Mouse (Mus musculus) limb, embryonic 13.5 days (tissue): ENCODE measurements around the gene Gm16253. TPM values are rescaled to one million over a fixed set of nuclear protein-coding genes. Genes with fewer than 3 reads are reported as not detected.

Experiments
- ATAC-seq: fragments of 200-750 bp; cut with Nextera tagmentation; 2 replicates; pipeline ENCODE4 v1.8.0; 2017; ENCODE audit warnings: low read depth, moderate number of reproducible peaks, moderate TSS enrichment; ENCODE audit not compliant: low FRiP score
- H3K27ac ChIP-seq: fragments of 300-500 bp; sonication (generic); 2 replicates; pipeline ENCODE4 v1.5.1; 2015; ENCODE audit warnings: inconsistent platforms, mild to moderate bottlenecking, moderate library complexity
- H3K27me3 ChIP-seq: fragments of 300-500 bp; sonication (generic); 2 replicates; pipeline ENCODE4 v1.6.1; 2015; ENCODE audit warnings: mild to moderate bottlenecking, inconsistent platforms
- H3K36me3 ChIP-seq: fragments of 300-500 bp; sonication (generic); 2 replicates; pipeline ENCODE4 v1.6.1; 2015; ENCODE audit warnings: inconsistent platforms, mild to moderate bottlenecking, moderate library complexity
- H3K4me1 ChIP-seq: fragments of 300-500 bp; sonication (generic); 2 replicates; pipeline ENCODE4 v1.6.1; 2015; ENCODE audit warnings: inconsistent platforms
- H3K4me2 ChIP-seq: fragments of 300-500 bp; sonication (generic); replicated peaks from 2 replicates; pipeline ENCODE4 v1.6.1; 2015; ENCODE audit warnings: inconsistent platforms, mild to moderate bottlenecking, moderate library complexity
- H3K4me3 ChIP-seq: fragments of 300-500 bp; sonication (generic); 2 replicates; pipeline ENCODE4 v1.5.1; 2015; ENCODE audit warnings: moderate library complexity, mild to moderate bottlenecking, inconsistent platforms
- H3K9ac ChIP-seq: fragments of 300-500 bp; sonication (generic); 2 replicates; pipeline ENCODE4 v1.6.1; 2015; ENCODE audit warnings: mild to moderate bottlenecking, inconsistent platforms
- H3K9me3 ChIP-seq: fragments of 300-500 bp; sonication (generic); 2 replicates; pipeline ENCODE4 v1.6.1; 2016; ENCODE audit warnings: inconsistent platforms
- WGBS: fragments of 180-500 bp; shearing (Covaris S2); methylation state at CpG from one replicate; pipeline ENCODE4 v1.1.7; 2015; 5-methylcytosine and 5-hydroxymethylcytosine counted together
- polyA plus RNA-seq: library from polyadenylated mRNA; unstranded; fragments of >200 nt; fragmentation: Nextera tagmentation; extraction: Ambion mirVana; gene quantifications from 2 replicates; pipeline ENCODE4 v1.2.1, GENCODE M21; 2015

Gene Gm16253
- polyA plus RNA-seq, 1 experiment from 2014 or later = 1.5 TPM

DNA sequence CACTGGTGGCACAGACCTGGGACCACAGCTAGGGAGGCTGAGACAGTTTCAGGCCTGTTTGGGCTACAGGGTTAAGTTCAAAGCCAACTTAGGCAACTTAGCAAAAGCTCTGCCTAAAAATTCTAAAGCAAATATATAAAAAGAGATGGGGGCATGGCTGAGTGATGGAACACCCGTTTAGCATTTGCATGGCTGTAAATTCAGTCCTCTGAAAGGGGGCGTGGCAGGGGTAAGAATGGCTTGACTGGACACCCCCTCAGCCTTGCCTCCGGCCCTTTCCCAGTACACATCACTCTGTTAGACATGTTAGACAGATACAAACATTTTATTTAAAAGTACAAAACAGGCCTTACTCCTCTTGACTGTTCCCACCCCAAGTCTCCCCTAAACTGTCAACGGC is 782 bp downstream of the Gm16253 start:
- H3K9me3 ChIP-seq = no peaks in the 10 kb centered on the region
- WGBS = 78% methylated on average over 4 of the region's 4 CpGs
- peak overlapping the region; percentile 69; the same call in 1 of the 2 replicates for H3K27ac ChIP-seq
- no peak overlapping the region; the same call in 1 of the 2 replicates for H3K4me2 ChIP-seq
- no peak for ATAC-seq
- no peak overlapping the region for H3K4me3 ChIP-seq
- H3K4me1 ChIP-seq = peaks cover 28% of the 10 kb centered on the region
- no peaks in the 10 kb centered on the region for H3K27me3 ChIP-seq
- peak overlapping the region; percentile 10; the same call in 1 of the 2 replicates for H3K9ac ChIP-seq
- H3K36me3 ChIP-seq = peaks cover 4% of the 10 kb centered on the region; the same call in 1 of the 2 replicates

DNA sequence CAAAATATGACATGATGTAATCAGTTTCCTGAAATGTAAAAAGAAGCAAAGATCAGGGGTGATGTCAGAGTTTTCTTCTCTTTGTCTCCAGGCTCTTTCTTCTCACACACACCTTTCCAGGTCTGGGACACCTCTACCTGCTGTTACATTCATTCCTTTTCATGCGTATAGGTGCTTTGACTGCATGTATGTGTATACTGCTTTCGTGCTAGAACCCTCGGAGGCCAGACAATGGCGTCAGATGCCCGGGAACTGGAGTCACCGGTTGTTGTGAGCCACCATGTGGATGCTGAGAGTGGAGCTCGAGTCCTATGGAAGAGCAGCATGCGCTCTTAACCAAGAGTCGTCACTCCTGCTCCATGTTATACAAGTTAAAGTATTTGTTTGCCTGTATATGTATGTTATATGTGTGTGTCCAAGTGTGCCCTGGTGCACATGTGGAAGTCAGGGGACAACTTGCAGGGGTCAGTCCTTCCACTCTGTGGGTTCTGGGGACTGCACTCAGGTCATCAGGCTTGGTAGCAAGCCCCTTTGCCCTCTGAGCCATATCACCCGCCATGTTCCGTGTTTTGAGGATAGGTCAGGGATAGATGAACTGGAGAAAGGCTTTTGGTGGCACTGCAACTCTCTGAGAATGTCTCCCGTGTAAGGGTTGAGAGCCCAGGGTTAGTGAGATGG is 1.9 kb downstream of the Gm16253 start:
- H3K27ac ChIP-seq = no peak overlapping the region
- no peak for ATAC-seq

DNA sequence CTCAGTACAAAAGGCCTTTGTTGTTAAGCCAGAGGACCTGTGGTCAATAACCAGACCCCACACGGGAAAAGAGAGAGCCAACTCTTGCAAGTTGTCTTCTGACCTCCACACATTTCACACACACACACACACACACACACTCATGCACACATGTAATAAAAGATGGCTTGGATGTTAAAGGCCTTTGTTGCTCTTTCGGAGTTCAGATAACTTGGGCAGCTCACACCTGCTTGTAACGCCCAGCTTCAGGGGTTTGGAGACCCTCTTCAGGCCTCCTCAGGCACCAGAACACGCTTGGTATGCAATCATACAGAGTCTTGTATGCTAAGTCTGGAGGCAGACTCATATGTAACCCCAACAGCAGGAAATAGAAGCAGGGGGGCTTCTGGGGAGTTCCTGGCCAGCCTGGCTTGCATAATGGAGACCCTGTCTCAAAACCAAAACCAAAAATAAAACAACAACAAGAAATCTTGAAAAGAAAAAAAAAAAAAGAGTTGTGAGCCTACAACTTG is 2.5 kb downstream of the Gm16253 start:
- no peak overlapping the region for H3K27ac ChIP-seq
- H3K9me3 ChIP-seq = no peaks in the 10 kb centered on the region
- ATAC-seq = no peak
- H3K4me3 ChIP-seq = no peak overlapping the region
- H3K4me2 ChIP-seq = no peak overlapping the region
- peaks cover 4% of the 10 kb centered on the region; the same call in 1 of the 2 replicates for H3K36me3 ChIP-seq
- H3K4me1 ChIP-seq = peaks cover 28% of the 10 kb centered on the region
- no peaks in the 10 kb centered on the region for H3K27me3 ChIP-seq
- H3K9ac ChIP-seq = no peak overlapping the region
- WGBS = 63% methylated on average over 4 of the region's 4 CpGs

More for the DNA sequence above, 1.9 kb downstream of the Gm16253 start:
- Histone ChIP-seq H3K36me3 (peaks cover 4% of the 10 kb centered on the region; the same call in 1 of the 2 replicates), H3K9ac (no peak overlapping the region), H3K4me1 (peaks cover 28% of the 10 kb centered on the region), H3K9me3 (no peaks in the 10 kb centered on the region), H3K4me3 (no peak overlapping the region), H3K27me3 (no peaks in the 10 kb centered on the region), H3K4me2 (no peak overlapping the region)
- WGBS = 84% methylated on average over 12 of the region's 12 CpGs

DNA sequence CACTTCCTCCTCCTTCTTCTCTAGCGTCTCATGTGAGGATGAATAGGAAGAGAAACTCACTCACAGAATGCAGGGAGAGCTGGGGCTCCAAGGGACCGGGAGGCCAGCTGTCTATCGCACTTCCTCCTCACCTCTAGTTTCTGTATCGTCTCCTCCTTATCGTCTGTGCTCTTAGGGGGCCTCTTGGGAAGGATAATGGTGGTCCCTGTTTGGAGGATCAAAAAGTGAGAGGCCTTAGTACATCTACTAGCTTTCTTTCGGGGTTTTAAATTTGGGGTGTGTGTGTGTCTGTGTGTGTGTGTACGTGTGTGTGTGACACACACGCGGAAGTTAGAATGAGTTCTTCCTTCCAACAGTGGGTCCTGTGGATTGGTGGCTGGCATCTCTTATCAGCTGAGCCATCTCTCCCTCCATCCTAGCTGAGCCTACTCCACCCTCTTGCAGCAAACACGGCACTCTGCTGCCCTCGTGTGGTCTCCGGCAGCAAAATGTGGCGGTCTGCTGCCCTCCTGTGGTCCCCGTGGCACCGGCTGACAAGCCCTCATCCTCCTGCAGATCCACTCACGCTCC is 3.2 kb downstream of the Gm16253 start:
- H3K4me1 ChIP-seq = peaks cover 28% of the 10 kb centered on the region
- ATAC-seq = peak; percentile 60
- H3K4me3 ChIP-seq = peak overlapping the region; percentile 34
- H3K9ac ChIP-seq = peak overlapping the region; percentile 62
- H3K4me2 ChIP-seq = peak overlapping the region; percentile 66
- H3K27ac ChIP-seq = no peak overlapping the region
- peaks cover 4% of the 10 kb centered on the region; the same call in 1 of the 2 replicates for H3K36me3 ChIP-seq
- no peaks in the 10 kb centered on the region for H3K9me3 ChIP-seq
- 10% methylated on average over 16 of the region's 16 CpGs for WGBS
- H3K27me3 ChIP-seq = no peaks in the 10 kb centered on the region

DNA sequence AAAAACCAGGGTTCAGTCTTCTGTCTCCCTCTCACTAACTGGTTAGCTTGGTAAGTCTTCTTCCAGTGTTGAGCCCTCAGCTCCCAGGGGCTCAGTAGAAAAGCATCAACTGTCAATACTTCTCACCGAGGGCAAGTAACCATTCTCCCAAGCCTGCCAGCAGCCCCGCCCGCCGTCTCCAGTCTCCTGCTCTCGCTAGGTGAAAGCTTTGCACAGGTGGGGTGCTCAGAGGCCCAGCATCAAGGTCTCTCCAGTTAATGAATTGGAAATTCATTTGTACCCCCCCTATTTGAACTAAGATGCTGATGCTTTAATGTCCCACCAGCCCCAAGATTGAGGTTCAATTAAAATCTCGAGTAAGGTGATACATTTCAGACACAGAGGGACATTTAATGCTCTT is 4.4 kb downstream of the Gm16253 start:
- H3K4me2 ChIP-seq = no peak overlapping the region
- H3K9me3 ChIP-seq = no peaks in the 10 kb centered on the region
- H3K36me3 ChIP-seq = peaks cover 4% of the 10 kb centered on the region; the same call in 1 of the 2 replicates
- no peaks in the 10 kb centered on the region for H3K27me3 ChIP-seq
- 54% methylated on average over 6 of the region's 6 CpGs for WGBS
- H3K9ac ChIP-seq = no peak overlapping the region
- peaks cover 22% of the 10 kb centered on the region for H3K4me1 ChIP-seq
- no peak for ATAC-seq
- H3K4me3 ChIP-seq = no peak overlapping the region
- H3K27ac ChIP-seq = no peak overlapping the region

DNA sequence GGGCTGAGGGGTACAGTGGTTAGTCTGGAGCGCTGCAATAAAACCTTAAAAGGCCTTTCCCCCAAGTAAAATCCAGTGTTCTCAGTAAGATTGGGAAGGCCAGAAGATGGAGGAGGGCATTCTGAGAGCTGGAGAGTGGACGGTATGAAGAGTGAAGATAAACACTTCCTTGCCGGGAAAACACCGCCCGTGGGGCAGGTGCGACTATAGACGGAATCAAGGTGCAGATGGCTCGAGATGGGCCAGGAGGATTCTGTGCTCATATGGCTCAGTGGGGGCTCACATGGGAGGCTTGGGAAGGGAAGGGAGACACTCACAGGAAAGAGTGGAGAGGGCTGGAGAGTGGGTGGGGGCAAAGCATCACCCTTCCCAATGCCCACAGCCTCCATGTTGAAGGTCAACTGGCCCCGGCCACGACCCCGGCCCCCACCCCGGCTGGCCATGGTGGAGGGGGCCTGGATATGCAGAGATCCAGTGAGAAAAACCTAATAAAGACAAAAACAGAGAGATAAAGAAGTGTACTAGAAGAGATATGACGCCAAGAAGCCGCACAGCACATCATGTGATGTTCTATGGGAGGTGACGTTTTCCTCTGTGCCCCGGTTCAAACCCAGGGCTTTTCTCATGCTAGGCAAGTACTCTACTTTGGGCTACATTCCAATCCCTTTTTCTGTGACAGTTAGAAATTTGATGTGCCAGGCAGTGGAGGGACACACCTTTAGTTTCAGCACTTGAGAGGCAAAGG is 5.2 kb downstream of the Gm16253 start:
- no peak for ATAC-seq
- Histone ChIP-seq H3K36me3 (peaks cover 4% of the 10 kb centered on the region; the same call in 1 of the 2 replicates), H3K9me3 (no peaks in the 10 kb centered on the region), H3K27ac (no peak overlapping the region), H3K9ac (no peak overlapping the region), H3K27me3 (no peaks in the 10 kb centered on the region), H3K4me1 (peaks cover 14% of the 10 kb centered on the region), H3K4me2 (no peak overlapping the region), H3K4me3 (no peak overlapping the region)
- WGBS = 83% methylated on average over 16 of the region's 16 CpGs

DNA sequence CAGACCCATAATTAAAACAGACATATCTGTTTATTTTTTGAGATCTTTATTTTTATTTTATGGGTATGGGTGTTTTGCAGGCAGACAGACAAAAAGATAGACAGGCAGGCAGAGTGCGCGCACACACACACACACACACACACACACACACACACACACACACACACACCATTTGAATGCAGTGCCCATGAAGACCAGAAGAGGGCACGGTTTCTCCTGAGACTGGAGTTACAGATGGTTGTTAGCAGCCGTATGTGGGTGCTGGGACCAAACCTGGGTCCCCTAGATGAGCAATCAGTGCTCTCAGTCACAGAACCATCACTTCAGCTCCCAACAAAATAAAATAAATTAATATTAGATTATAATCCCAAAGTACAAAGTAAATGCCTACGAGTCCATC is 6.6 kb downstream of the Gm16253 start:
- ATAC-seq = no peak
- 92% methylated on average over 5 of the region's 5 CpGs for WGBS

DNA sequence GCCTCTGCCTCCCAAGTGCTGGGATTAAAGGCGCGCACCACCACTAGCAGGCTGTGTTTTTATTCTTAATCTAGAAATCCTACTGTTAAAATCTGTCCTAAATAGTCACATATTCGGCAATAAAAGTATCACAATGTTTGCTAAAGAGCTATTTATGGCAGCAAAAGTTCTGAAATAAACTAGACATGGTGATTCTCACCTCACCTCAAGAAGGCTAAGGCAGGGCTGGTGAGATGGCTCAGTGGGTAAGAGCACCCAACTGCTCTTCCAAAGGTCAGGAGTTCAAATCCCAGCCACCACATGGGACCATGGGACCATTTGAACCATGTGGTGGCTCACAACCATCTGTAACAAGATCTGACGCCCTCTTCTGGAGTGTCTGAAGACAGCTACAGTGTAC is 13.9 kb downstream of the Gm16253 start:
- H3K27ac ChIP-seq = no peak overlapping the region
- H3K36me3 ChIP-seq = no peaks in the 10 kb centered on the region; the same call in 1 of the 2 replicates
- 74% methylated on average over 4 of the region's 4 CpGs for WGBS
- peaks cover 16% of the 10 kb centered on the region for H3K4me1 ChIP-seq
- H3K9me3 ChIP-seq = 0 out of 2 replicates have a peak, but pooled peaks cover 5% of the 10 kb centered on the region
- H3K27me3 ChIP-seq = peaks cover 8% of the 10 kb centered on the region
- no peak overlapping the region for H3K4me3 ChIP-seq
- no peak for ATAC-seq
- no peak overlapping the region for H3K4me2 ChIP-seq
- no peak overlapping the region for H3K9ac ChIP-seq

More for the DNA sequence above, 6.6 kb downstream of the Gm16253 start:
- H3K27ac ChIP-seq = no peak overlapping the region
- peaks cover 4% of the 10 kb centered on the region; the same call in 1 of the 2 replicates for H3K36me3 ChIP-seq
- no peaks in the 10 kb centered on the region for H3K27me3 ChIP-seq
- H3K4me1 ChIP-seq = peaks cover 9% of the 10 kb centered on the region
- no peak overlapping the region for H3K4me2 ChIP-seq
- H3K9me3 ChIP-seq = 0 out of 2 replicates have a peak, but pooled peaks cover 5% of the 10 kb centered on the region
- H3K9ac ChIP-seq = no peak overlapping the region
- no peak overlapping the region for H3K4me3 ChIP-seq

DNA sequence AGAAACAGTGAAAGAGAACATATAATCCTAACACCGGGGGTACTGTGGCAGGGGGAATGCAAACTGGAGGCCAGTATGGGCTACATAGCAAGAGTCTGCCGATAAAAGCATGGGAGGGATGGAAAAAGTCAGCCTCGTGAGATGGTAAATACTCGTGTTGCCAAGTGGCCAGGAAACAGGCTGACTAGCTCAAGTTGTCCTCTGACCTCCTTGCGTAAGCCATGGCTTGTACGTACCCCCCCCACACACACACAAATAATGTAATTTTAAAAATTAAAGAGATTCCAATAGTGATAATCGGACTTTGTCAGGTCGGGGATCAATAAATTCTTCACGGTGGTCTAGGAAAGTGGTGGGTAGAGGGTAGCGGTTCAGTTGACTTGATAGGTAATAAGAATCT is 16.6 kb downstream of the Gm16253 start:
- Histone ChIP-seq H3K9ac (peak overlapping the region; percentile 78), H3K36me3 (no peaks in the 10 kb centered on the region), H3K4me3 (peak overlapping the region; percentile 66), H3K9me3 (no peaks in the 10 kb centered on the region), H3K27me3 (peaks cover 21% of the 10 kb centered on the region), H3K27ac (peak overlapping the region; percentile 28; the same call in 1 of the 2 replicates), H3K4me2 (peak overlapping the region; percentile 71), H3K4me1 (peaks cover 41% of the 10 kb centered on the region)
- 0 out of 2 replicates have a peak, but pooled peaks have one; percentile 2 for ATAC-seq
- WGBS = 1% methylated on average over 10 of the region's 10 CpGs

DNA sequence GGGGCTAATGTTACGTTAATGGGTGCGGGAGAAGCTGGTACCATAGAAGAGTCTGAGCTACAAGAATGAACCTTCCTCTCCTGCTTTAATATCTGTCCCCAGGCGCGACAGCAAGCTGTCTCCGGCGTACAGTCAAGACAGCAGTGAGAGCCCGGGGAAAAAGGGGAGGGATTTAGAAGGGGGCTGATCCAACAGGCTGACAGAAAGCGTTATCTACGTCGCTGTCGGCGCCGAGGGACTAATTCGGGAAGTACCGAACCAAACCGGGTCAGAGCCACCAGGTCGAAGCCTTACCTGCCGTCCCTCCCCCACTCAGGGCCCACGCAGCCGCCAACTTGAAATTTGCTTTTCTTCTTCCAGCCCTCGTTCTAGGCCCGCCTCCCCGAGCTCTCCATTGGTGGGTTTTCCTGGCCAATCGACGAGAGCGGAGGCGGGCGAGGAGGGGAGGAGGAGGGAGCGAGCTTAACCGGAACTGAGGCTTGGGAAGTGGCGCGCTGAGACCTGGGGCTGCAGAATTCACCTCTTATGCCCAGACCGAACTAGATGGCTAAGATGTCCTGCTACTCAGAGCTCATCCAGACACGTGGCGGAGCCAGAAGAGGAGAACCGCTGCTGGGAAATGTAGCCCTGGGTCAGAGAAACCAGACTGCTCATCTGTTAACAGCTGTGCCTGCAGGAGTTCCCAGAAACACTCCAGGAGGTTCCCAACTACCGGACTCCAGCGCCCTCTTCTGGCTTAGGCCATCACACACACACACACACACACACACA is 17.2 kb downstream of the Gm16253 start, which contains the start of gene Polr3gl:
Gene Polr3gl, minus strand, starts transcription at position 392 of the 771 bp plus-strand sequence.
- WGBS = under 1% methylated on average over 36 of the region's 38 CpGs
- H3K4me2 ChIP-seq = peak within 1 kb of the TSS; percentile 71
- H3K27ac ChIP-seq = peak within 1 kb of the TSS; percentile 80; the same call in 1 of the 2 replicates
- peaks cover 24% of the 10 kb centered on the region for H3K27me3 ChIP-seq
- peaks cover 45% of the 10 kb centered on the region for H3K4me1 ChIP-seq
- H3K9ac ChIP-seq = peak within 1 kb of the TSS; percentile 78
- H3K9me3 ChIP-seq = no peaks in the 10 kb centered on the region
- ATAC-seq = peak; percentile 89
- no peaks in the 10 kb centered on the region for H3K36me3 ChIP-seq
- H3K4me3 ChIP-seq = peak within 1 kb of the TSS; percentile 66

DNA sequence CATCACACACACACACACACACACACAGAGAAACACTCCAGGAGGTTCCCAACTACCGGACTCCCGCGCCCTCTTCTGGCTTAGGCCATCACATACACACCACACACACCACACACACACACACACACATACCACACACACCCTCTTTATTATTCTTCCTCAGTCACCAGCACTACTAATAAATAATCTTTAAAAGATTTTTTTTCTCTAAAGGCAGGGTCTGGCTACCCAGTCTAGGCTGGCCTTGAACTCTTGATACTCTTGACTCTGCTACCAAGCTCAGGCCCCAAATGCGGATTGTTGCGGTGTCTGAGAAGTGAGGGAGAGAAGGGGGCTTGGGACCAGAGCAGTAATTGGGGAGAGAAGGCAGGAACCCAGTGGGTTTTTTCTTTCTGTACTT is 18.1 kb downstream of the Gm16253 start:
- Histone ChIP-seq H3K4me1 (peaks cover 52% of the 10 kb centered on the region), H3K27me3 (peaks cover 30% of the 10 kb centered on the region), H3K9ac (no peak overlapping the region), H3K27ac (no peak overlapping the region), H3K36me3 (no peaks in the 10 kb centered on the region), H3K4me2 (no peak overlapping the region), H3K4me3 (no peak overlapping the region), H3K9me3 (no peaks in the 10 kb centered on the region)
- ATAC-seq = no peak
- 86% methylated on average over 5 of the region's 5 CpGs for WGBS
